Mouse (Mus musculus) limb, embryonic 15.5 days (tissue): ENCODE results near the gene Gm3591. TPM values are rescaled to one million over a fixed set of nuclear protein-coding genes. Genes with fewer than 3 reads are reported as not detected.
"Not testable (repeated sequence)": the region's sequence is repeated elsewhere in the genome, so short reads cannot be mapped to it uniquely, and the experiment has no call there.

Experiments
- ATAC-seq: fragments of 200-750 bp; cut with Nextera tagmentation; 2 replicates; pipeline ENCODE4 v1.8.0; 2017; ENCODE audit warnings: low read depth, moderate TSS enrichment; ENCODE audit not compliant: insufficient number of reproducible peaks, low FRiP score, low TSS enrichment
- H3K27ac ChIP-seq: fragments of 300-500 bp; sonication (generic); 2 replicates; pipeline ENCODE4 v1.5.1; 2015; ENCODE audit warnings: moderate library complexity, mild to moderate bottlenecking, inconsistent platforms
- H3K27me3 ChIP-seq: fragments of 300-500 bp; sonication (generic); 2 replicates; pipeline ENCODE4 v1.6.1; 2015; ENCODE audit warnings: inconsistent platforms
- H3K36me3 ChIP-seq: fragments of 300-500 bp; sonication (generic); 2 replicates; pipeline ENCODE4 v1.6.1; 2015; ENCODE audit warnings: inconsistent platforms
- H3K4me1 ChIP-seq: fragments of 300-500 bp; sonication (generic); 2 replicates; pipeline ENCODE4 v1.6.1; 2015; ENCODE audit warnings: inconsistent platforms
- H3K4me2 ChIP-seq: fragments of 300-500 bp; sonication (generic); 2 replicates; pipeline ENCODE4 v1.6.1; 2015; ENCODE audit warnings: mild to moderate bottlenecking, inconsistent platforms
- H3K4me3 ChIP-seq: fragments of 300-500 bp; sonication (generic); 2 replicates; pipeline ENCODE4 v1.5.1; 2015; ENCODE audit warnings: mild to moderate bottlenecking, inconsistent platforms
- H3K9ac ChIP-seq: fragments of 300-500 bp; sonication (generic); 2 replicates; pipeline ENCODE4 v1.6.1; 2015; ENCODE audit warnings: inconsistent platforms
- H3K9me3 ChIP-seq: fragments of 300-500 bp; sonication (generic); 2 replicates; pipeline ENCODE4 v1.6.1; 2016; ENCODE audit warnings: inconsistent platforms
- WGBS: fragments of 180-500 bp; shearing (Covaris S2); methylation state at CpG from one replicate; pipeline ENCODE4 v1.1.7; 2015; 5-methylcytosine and 5-hydroxymethylcytosine counted together
- polyA plus RNA-seq: library from polyadenylated mRNA; unstranded; fragments of >200 nt; fragmentation: Nextera tagmentation; extraction: Ambion mirVana; gene quantifications from 2 replicates; pipeline ENCODE4 v1.2.1, GENCODE M21; 2015

Gm3591 gene
- 0.65 and 0.96 TPM in 2 replicates for polyA plus RNA-seq

DNA sequence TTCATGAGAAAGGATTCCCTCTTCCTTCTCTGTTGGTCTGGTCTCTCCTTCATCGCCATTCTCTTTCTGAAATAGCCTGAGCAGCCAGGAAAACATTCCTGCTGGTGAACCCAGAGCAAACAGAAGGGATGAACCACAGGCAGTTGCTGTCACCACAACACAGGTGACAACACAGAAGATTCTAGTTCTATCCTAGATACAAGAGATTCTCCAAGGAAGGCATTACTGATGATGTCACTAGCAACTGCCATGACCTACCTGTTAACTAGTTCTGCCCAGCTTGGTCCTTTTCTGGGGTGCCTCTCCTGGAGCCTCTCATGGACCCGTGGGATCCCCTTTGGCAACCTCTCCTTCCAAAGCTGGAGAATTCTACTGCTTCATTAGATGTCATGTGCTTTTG is at the start of gene Gm3591:
Gene Gm3591 (minus strand): TSS at position 101 of the 400 bp plus-strand sequence.
- H3K27ac ChIP-seq, H3K4me1 ChIP-seq, ATAC-seq, H3K9ac ChIP-seq, H3K36me3 ChIP-seq, H3K27me3 ChIP-seq, H3K9me3 ChIP-seq, H3K4me3 ChIP-seq, H3K4me2 ChIP-seq: not testable (repeated sequence)
- no CpG with 5 or more reads among the region's 2 CpGs for WGBS

DNA sequence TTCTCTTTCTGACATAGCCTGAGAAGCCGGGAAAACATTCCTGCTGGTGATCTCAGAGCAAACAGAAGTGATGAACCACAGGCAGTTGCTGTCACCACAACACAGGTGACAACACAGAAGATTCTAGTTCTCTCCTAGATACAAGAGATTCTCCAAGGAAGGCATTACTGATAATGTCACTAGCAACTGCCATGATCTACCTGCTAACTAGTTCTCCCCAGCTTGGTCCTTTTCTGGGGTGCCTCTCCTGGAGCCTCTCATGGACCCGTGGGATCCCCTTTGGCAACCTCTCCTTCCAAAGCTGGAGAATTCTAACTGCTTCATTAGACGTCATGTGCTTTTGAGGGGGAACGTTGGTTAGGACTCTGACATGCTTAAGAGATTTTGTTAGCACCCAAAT is 32.2 kb upstream of the Gm3591 start, which contains the start of gene Gm3594:
Gene Gm3594 (minus strand): TSS at position 101 of the 400 bp plus-strand sequence.
- H3K27me3 ChIP-seq, H3K4me2 ChIP-seq, H3K36me3 ChIP-seq, ATAC-seq, H3K4me1 ChIP-seq, H3K9me3 ChIP-seq, H3K27ac ChIP-seq, H3K9ac ChIP-seq, H3K4me3 ChIP-seq: not testable (repeated sequence)
- no CpG with 5 or more reads among the region's 4 CpGs for WGBS

DNA sequence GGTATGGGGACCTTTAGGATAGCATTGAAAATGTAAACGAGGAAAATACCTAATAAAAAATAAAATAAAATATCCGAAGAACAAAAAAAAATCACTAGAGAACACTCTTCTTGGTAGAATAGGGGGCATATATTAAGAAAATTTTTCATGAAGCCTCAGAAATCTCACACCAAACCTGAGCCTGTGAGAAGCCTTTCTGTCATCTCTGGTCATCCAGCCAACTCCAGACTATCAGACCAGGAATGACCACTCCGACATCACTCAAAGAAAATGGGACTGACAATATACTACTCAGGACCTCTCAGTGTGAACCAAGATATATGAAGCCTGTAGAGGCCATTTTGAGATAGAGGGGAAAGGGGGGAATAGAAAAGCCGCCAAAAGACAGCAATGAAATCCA is 28.5 kb upstream of the Gm3591 start:
- H3K9me3 ChIP-seq, H3K36me3 ChIP-seq, ATAC-seq, H3K27ac ChIP-seq, H3K27me3 ChIP-seq, H3K4me1 ChIP-seq, H3K4me2 ChIP-seq, H3K9ac ChIP-seq, H3K4me3 ChIP-seq: not testable (repeated sequence)
- WGBS, result 57% methylated on average over 2 of the region's 4 CpGs

DNA sequence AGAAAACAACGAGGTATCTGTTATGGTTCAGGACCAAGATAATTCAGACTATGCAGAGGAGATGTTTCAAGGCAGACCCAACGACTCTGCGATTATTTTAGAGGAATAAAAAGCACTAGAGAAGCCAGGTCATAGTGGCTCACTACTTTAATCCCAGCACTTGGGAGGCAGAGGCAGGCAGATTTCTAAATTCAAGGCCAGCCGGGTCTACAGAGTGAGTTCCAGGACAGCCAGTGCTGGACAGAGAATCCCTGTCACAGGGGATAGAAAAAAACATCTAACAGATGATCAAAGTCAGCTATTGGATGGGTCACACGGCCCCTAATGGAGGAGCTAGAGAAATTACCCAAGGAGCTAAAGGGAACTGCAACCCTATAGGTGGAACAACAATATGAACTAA is 27.9 kb upstream of the Gm3591 start:
- not testable (repeated sequence) for H3K4me2 ChIP-seq, H3K36me3 ChIP-seq, H3K4me1 ChIP-seq, H3K9ac ChIP-seq, H3K27ac ChIP-seq, H3K27me3 ChIP-seq, H3K9me3 ChIP-seq, H3K4me3 ChIP-seq, ATAC-seq
- WGBS, result 44% methylated on average over 1 of the region's 5 CpGs

DNA sequence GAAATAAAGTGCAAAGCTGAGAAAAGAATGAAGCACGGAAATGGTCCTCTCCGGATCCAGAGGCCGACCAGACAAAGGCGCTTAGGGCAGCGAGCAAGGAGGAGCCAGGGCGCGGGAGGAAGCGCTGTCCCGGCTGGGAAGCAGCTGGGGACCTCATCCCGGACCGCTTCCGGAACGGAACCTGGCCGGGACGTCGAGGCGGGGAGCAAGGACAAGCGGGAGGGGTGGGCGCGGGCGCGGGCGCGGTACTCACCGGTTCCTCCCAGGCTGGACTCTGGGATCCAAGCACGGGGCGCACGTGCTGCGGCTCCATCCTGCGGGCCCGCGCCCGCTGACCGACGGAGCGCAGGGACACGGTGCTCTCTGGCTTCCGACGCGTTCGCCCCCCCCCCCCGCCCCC is 14.5 kb upstream of the Gm3591 start:
- peak overlapping the region; percentile 24; the same call in 1 of the 2 replicates for H3K4me3 ChIP-seq
- WGBS, result 9% methylated on average over 25 of the region's 42 CpGs

DNA sequence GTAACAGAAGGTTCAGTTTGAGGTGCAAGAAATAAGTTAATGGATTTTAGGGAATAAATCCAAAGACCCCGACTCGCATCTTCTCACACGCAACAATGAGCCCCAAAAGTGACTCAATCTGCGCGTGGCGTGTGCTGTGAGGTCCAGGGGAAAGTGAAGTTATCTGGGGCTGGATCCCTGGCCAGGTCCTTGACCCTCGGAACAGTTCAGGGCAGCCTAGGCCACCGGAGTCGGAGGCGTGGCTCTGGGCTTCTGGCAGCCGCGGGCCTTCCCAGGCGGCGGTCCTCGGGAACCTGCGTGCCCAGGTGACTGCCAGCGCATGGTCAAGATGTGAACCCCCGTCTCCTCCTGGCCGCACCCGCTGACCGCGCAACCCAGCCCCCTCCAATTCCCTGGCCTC is 14.1 kb upstream of the Gm3591 start:
- not testable (repeated sequence) for H3K9ac ChIP-seq, ATAC-seq, H3K9me3 ChIP-seq, H3K27me3 ChIP-seq, H3K27ac ChIP-seq, H3K36me3 ChIP-seq, H3K4me1 ChIP-seq
- Histone ChIP-seq H3K4me2 (peak overlapping the region; percentile 37; the same call in 1 of the 2 replicates), H3K4me3 (peak overlapping the region; percentile 24)
- WGBS, result 28% methylated on average over 22 of the region's 22 CpGs

More for the DNA sequence above, 14.5 kb upstream of the Gm3591 start:
- ATAC-seq, H3K27me3 ChIP-seq, H3K4me1 ChIP-seq, H3K27ac ChIP-seq, H3K9me3 ChIP-seq, H3K9ac ChIP-seq, H3K36me3 ChIP-seq: not testable (repeated sequence)
- peak overlapping the region; percentile 19; the same call in 1 of the 2 replicates for H3K4me2 ChIP-seq

DNA sequence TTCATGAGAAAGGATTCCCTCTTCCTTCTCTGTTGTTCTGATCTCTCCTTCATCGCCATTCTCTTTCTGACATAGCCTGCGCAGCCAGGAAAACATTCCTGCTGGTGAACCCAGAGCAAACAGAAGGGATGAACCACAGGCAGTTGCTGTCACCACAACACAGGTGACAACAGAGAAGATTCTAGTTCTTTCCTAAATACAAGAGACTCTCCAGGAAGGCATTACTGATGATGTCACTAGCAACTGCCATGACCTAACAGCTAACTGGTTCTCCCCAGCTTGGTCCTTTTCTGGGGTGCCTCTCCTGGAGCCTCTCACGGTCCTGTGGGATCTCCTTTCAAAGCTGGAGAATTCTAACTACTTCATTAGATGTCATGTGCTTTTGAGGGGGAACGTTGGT is 22.1 kb downstream of the Gm3591 start, which contains the start of gene Gm16440:
Gene Gm16440 (minus strand): TSS at position 101 of the 400 bp plus-strand sequence.
- not testable (repeated sequence) for H3K27ac ChIP-seq, ATAC-seq, H3K4me3 ChIP-seq, H3K9ac ChIP-seq, H3K9me3 ChIP-seq, H3K4me2 ChIP-seq, H3K4me1 ChIP-seq, H3K36me3 ChIP-seq, H3K27me3 ChIP-seq
- 81% methylated on average over 2 of the region's 4 CpGs for WGBS

Other genes with a start within 250 kb of the Gm3591 start
- not detected in 2 replicates for gene Gm21560, start 193.2 kb downstream of the Gm3591 start, polyA plus RNA-seq
- 0.62 and 0.78 TPM in 2 replicates for gene Gm3411, start 125.2 kb downstream of the Gm3591 start, polyA plus RNA-seq
- gene Gm21103, start 107.6 kb downstream of the Gm3591 start, polyA plus RNA-seq, result not detected in 2 replicates
- not detected in 2 replicates for gene Gm3618, start 68.8 kb downstream of the Gm3591 start, polyA plus RNA-seq
- not detected in 2 replicates for gene Gm16440, start 22.2 kb downstream of the Gm3591 start, polyA plus RNA-seq
- not detected in 2 replicates for gene Gm3594, start 32.1 kb upstream of the Gm3591 start, polyA plus RNA-seq
- gene Gm8356, start 124.8 kb upstream of the Gm3591 start, polyA plus RNA-seq, result not detected in 2 replicates
- 0.21 TPM in 1 of 2 replicates, not detected in the other for gene Gm3629, start 178.1 kb upstream of the Gm3591 start, polyA plus RNA-seq
- gene Gm3460, start 209.9 kb upstream of the Gm3591 start, polyA plus RNA-seq, result not detected in 2 replicates